Mouse (Mus musculus) cerebellum, adult 9-11 months (tissue): Measurements from ENCODE around the gene Cbx1.
"Not testable (repeated sequence)": the region's sequence is repeated elsewhere in the genome, so short reads cannot be mapped to it uniquely, and the experiment has no call there.

Source experiments
- DNase-seq: peaks from one replicate; pipeline ENCODE4 v3.0.0; 2022

The Cbx1 gene

DNA sequence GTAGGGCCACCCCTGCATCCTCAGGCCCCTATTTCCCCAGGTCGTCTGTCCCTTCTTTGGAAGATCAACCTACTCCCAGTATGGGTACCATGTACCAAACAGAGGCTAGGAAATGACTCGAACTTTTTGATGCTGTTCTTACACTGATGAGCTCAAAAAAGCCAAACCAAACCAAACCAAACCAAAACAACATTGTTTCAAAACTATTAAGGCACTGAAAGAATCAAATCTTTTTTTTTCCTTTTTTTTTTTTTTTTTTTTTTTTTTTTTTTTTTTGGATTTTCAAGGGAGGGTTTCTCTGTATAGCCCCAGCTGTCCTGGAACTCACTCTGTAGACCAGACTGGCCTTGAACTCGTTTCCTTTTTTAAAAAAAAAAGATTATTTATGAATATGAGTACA is 54.7 kb downstream of the Cbx1 start:
- no peak for DNase-seq

DNA sequence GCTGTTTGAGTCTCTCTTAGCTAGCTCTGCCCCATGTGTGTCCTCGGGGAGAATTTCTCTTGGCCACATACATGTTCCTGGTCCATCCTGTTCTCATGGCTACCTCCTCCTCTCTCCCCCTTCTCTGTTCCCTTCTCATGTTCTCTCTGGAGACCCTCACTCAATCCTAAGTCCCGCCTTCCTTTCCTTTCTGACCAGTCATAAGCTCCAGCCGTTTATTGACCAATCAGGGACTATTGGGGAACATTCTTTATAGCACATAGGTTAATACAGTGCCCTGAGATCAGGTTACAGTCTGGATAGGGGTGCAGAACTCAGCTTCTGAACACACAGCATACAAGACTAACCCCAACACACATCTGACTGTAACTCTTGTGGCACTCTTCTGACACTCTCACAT is 58.3 kb downstream of the Cbx1 start:
- no peak for DNase-seq

DNA sequence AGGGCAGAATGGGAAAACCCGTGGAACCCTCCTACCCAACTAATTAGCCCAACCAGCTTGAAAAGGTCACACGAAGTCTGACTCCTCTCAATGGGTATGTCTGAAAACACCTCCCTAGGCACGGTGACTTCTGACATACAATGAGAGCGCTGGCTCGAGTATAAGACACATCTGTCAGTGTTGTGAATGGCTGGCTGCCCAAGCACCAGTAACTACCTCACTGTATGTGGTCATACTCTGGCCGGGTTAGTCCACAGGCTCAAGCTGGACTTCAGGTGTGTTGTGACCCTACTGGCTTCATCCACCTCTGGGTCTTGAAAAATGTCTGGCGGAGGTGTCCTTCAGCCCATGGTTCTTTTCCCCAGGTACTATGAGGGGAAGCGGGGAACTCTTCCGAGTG is 59.8 kb downstream of the Cbx1 start:
- no peak for DNase-seq

DNA sequence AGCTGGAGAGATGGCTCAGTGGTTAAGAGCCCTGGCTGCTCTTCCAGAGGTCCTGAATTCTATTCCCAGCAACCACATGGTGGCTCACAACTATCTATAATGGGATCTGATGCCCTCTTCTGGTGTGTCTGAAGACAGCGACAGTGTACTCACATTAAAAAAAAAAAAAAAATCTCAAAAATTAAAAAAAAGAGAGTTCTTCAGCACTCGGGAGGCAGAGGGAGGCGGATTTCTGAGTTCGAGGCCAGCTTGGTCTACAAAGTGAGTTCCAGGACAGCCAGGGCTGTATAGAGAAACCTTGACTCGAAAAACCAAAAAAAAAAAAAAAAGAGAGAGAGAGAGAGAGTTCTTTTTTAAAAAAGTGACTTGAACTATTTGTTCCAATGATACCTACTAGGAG is 60.2 kb downstream of the Cbx1 start:
- not testable (repeated sequence) for DNase-seq

DNA sequence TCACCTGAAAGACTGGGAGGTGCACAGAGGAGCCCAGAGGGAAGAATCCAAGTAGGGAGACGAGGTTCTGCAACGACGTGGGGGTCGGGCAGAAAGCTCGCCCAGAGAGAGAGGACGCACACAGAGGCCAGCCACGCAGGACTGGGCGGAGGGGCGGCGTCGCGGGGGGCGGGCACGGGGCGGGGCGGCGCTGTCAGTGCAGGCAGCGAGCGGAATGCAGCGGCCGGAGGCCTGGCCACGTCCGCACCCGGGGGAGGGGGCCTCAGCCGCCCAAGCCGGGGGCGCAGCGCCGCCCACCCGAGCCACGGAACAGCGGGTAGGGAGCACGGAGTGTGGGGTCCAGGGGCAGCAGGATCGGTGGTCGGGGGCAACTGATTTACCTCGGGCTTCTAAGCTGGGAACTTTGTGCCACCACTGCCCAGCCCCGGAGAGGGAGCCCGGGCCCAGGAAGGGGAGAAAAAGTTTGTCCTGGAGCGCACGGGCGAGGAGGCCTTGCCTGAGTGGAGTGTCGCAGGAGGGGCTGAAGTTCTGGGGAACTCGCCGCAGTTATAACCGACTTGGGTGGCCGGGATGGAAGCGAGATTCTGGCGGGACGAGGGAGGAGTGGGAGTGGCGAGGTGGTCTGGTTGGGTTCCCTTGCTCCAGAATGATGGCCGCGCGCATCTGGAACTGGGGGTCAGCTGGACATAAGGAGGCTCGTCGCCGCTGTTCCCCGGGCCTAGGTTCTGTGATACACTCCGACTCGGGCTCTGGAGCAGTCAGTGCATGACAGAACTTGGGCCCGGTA is 60.9 kb downstream of the Cbx1 start, which contains the start of gene Copz2:
TSS of gene Copz2 (plus strand) at position 190 of the 787 bp plus-strand sequence.
- no peak for DNase-seq

DNA sequence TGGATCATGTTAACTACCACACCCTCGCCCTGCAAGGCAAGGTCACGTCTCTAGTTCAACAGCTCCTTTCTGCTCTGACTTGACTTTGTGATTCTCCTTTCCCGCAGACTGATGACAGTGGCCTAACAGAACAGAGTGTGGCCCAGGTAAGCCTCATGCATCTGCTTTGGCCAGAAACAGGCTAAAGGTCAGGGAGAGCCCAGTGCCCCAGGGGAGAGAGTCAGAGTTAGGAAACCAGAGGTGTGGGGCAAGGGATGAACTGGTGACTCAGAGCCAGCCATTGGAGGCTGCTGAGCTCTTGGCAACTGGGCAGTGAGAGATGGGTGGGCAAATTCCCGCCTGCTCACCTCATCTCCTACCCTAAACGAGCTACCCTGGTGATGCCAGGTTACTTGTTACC is 68.5 kb downstream of the Cbx1 start:
- DNase-seq = no peak
